Mouse (Mus musculus) small intestine, adult 2 months (tissue): ENCODE results near the gene Plppr5.

Experiments used
- CTCF ChIP-seq: fragments of 200-500 bp; IDR thresholded peaks from 2 replicates; pipeline ENCODE4 v1.5.1; 2012; ENCODE audit warnings: low read depth, mild to moderate bottlenecking, control low read depth, inconsistent platforms, low read length, moderate library complexity, mixed read lengths; ENCODE audit not compliant: insufficient replicate concordance, insufficient read length; ENCODE audit errors: extremely low read depth
- POLR2A ChIP-seq: fragments of 200-500 bp; IDR thresholded peaks from 2 replicates; pipeline ENCODE4 v1.6.1; 2012; ENCODE audit warnings: low read depth, mild to moderate bottlenecking, control low read depth, inconsistent platforms, low read length, moderate library complexity

GRCm38 (mm10) chr3:117556972-117557371 lies 17.7 kb upstream of the Plppr5 start:
- TF ChIP-seq CTCF, result no peak
- TF ChIP-seq POLR2A, result no peak
